Mouse (Mus musculus) heart, embryonic 12.5 days (tissue): ENCODE results near the gene 6330409D20Rik. TPM values are rescaled to one million over a fixed set of nuclear protein-coding genes. Genes with fewer than 3 reads are reported as not detected.

ENCODE experiments used
- ATAC-seq: fragments of 200-750 bp; cut with Nextera tagmentation; 2 replicates; pipeline ENCODE4 v1.8.0; 2017; ENCODE audit warnings: moderate TSS enrichment, moderate library complexity; ENCODE audit not compliant: insufficient number of reproducible peaks, low FRiP score
- H3K27ac ChIP-seq: fragments of 300-500 bp; sonication (generic); 2 replicates; pipeline ENCODE4 v1.5.1; 2016; ENCODE audit warnings: mild to moderate bottlenecking, moderate library complexity; ENCODE audit not compliant: poor library complexity, severe bottlenecking
- H3K27me3 ChIP-seq: fragments of 300-500 bp; sonication (generic); replicated peaks from 2 replicates; pipeline ENCODE4 v1.6.1; 2016; ENCODE audit warnings: mild to moderate bottlenecking, moderate library complexity
- H3K36me3 ChIP-seq: fragments of 300-500 bp; sonication (generic); 2 replicates; pipeline ENCODE4 v1.6.1; 2016; ENCODE audit warnings: mild to moderate bottlenecking, moderate library complexity
- H3K4me1 ChIP-seq: fragments of 300-500 bp; sonication (generic); replicated peaks from 2 replicates; pipeline ENCODE4 v1.6.1; 2016; ENCODE audit warnings: mild to moderate bottlenecking
- H3K4me2 ChIP-seq: fragments of 300-500 bp; sonication (generic); 2 replicates; pipeline ENCODE4 v1.6.1; 2016; ENCODE audit warnings: mild to moderate bottlenecking, moderate library complexity
- H3K4me3 ChIP-seq: fragments of 300-500 bp; sonication (generic); 2 replicates; pipeline ENCODE4 v1.5.1; 2016; ENCODE audit warnings: mild to moderate bottlenecking
- H3K9ac ChIP-seq: fragments of 300-500 bp; sonication (generic); 2 replicates; pipeline ENCODE4 v1.6.1; 2016; ENCODE audit warnings: mild to moderate bottlenecking, moderate library complexity
- H3K9me3 ChIP-seq: fragments of 300-500 bp; sonication (generic); replicated peaks from 2 replicates; pipeline ENCODE4 v1.6.1; 2016; ENCODE audit warnings: mild to moderate bottlenecking, moderate library complexity
- WGBS: fragments of 180-500 bp; shearing (Covaris S2); methylation state at CpG from one replicate; pipeline ENCODE4 v1.1.7; 2016; 5-methylcytosine and 5-hydroxymethylcytosine counted together
- polyA plus RNA-seq: library from polyadenylated mRNA; unstranded; fragments of >200 nt; fragmentation: Nextera tagmentation; extraction: Ambion mirVana; gene quantifications from 2 replicates; pipeline ENCODE4 v1.2.1, GENCODE M21; 2016

The 6330409D20Rik gene
- polyA plus RNA-seq, 1 experiment from 2014 or later: not detected

DNA sequence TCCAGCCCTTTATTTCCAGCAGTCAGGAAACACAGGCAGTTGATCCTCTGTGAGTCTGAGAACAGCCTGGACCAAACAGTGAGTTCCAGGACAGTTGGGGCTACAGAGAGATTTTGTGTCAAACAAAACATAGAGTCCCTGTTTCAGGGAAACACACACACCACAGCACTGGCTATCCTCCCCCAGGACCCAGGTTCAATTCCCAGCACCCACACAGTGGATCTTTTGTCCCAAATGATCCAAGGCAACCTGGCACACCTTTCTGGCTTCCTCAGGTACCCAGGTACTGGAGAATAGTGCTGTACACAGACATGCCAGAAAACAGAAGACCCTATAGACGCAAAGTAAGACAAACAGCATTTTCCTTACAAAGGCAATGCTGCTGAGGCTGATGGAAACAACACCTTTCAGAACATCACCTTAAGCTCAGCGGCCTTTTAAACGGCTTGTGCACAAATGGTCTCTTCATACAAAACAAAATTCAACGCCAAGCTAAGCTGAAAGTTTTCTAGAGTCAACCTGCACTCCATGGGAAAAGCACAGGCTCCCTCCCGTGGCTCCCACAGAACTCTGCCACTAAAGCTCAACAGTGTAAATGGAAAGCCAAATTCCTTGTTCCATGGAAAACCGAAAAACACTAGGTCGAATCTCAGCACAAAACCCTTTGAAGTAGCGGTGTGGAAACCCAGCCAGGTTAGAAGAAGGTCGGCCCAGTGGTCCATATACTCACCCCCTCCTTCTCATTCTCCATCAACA is 29.3 kb downstream of the 6330409D20Rik start:
- 26% methylated on average over 9 of the region's 9 CpGs for WGBS
- no peak for ATAC-seq
- H3K36me3 ChIP-seq: peaks cover 51% of the 10 kb centered on the region
- H3K4me2 ChIP-seq: peak overlapping the region; percentile 80
- no peaks in the 10 kb centered on the region for H3K27me3 ChIP-seq
- H3K27ac ChIP-seq: peak overlapping the region; percentile 94
- no peaks in the 10 kb centered on the region for H3K9me3 ChIP-seq
- H3K9ac ChIP-seq: peak overlapping the region; percentile 77
- peak overlapping the region; percentile 93 for H3K4me3 ChIP-seq
- H3K4me1 ChIP-seq: peaks cover 35% of the 10 kb centered on the region

- H3K4me3 ChIP-seq: no peak overlapping the region
- H3K27ac ChIP-seq: peak overlapping the region; percentile 3; the same call in 1 of the 2 replicates
- no peak for ATAC-seq
- WGBS: 79% methylated on average over 5 of the region's 5 CpGs
- H3K4me2 ChIP-seq: no peak overlapping the region
- peaks cover 62% of the 10 kb centered on the region for H3K36me3 ChIP-seq
- no peak overlapping the region for H3K9ac ChIP-seq
- no peaks in the 10 kb centered on the region for H3K9me3 ChIP-seq
- H3K27me3 ChIP-seq: no peaks in the 10 kb centered on the region
- H3K4me1 ChIP-seq: peaks cover 34% of the 10 kb centered on the region
These were observed 30.4 kb downstream of the 6330409D20Rik start for GRCm38 (mm10) chr2:32710425-32710824.

GRCm38 (mm10) chr2:32709521-32710137 is 31.2 kb downstream of the 6330409D20Rik start:
- no peaks in the 10 kb centered on the region for H3K27me3 ChIP-seq
- peaks cover 70% of the 10 kb centered on the region for H3K36me3 ChIP-seq
- H3K4me1 ChIP-seq: peaks cover 26% of the 10 kb centered on the region
- no peak overlapping the region for H3K4me3 ChIP-seq
- no peak overlapping the region for H3K9ac ChIP-seq
- no peak overlapping the region for H3K27ac ChIP-seq
- H3K4me2 ChIP-seq: no peak overlapping the region
- ATAC-seq: no peak
- H3K9me3 ChIP-seq: no peaks in the 10 kb centered on the region
- 88% methylated on average over 20 of the region's 20 CpGs for WGBS

DNA sequence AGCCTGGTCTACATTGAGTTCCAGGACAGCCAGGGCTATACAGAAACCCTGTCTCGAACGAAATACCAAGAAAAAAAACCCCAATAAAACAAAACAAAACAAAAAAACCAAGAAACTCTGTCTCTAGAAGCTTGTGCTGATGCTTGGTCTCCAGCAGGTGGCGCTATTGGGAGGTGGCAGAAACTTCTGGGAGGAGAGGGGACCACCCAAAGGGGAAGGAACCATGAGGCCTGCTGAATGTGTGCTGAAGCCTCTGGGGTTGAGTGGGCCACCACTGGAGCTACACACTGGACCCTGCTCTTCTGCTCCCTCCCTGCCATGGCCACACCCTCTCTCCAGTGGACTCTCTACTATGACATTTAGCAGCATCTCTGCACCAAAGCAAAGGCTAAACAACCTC is 32.2 kb downstream of the 6330409D20Rik start:
- WGBS: 50% methylated on average over 3 of the region's 3 CpGs
- peaks cover 78% of the 10 kb centered on the region for H3K36me3 ChIP-seq
- no peak overlapping the region for H3K9ac ChIP-seq
- no peak overlapping the region for H3K27ac ChIP-seq
- H3K9me3 ChIP-seq: no peaks in the 10 kb centered on the region
- H3K4me2 ChIP-seq: no peak overlapping the region
- peaks cover 16% of the 10 kb centered on the region for H3K4me1 ChIP-seq
- H3K27me3 ChIP-seq: no peaks in the 10 kb centered on the region
- no peak for ATAC-seq
- H3K4me3 ChIP-seq: no peak overlapping the region

GRCm38 (mm10) chr2:32706971-32707370 is 33.8 kb downstream of the 6330409D20Rik start:
- H3K27me3 ChIP-seq: no peaks in the 10 kb centered on the region
- no peak overlapping the region for H3K4me3 ChIP-seq
- no peaks in the 10 kb centered on the region for H3K9me3 ChIP-seq
- ATAC-seq: no peak
- H3K4me1 ChIP-seq: peaks cover 15% of the 10 kb centered on the region
- WGBS: 86% methylated on average over 6 of the region's 6 CpGs
- no peak overlapping the region for H3K9ac ChIP-seq
- no peak overlapping the region for H3K4me2 ChIP-seq
- H3K27ac ChIP-seq: no peak overlapping the region
- peaks cover 95% of the 10 kb centered on the region for H3K36me3 ChIP-seq

GRCm38 (mm10) chr2:32705018-32705417 is 35.8 kb downstream of the 6330409D20Rik start:
- Histone ChIP-seq H3K27ac (no peak overlapping the region), H3K27me3 (no peaks in the 10 kb centered on the region), H3K4me2 (no peak overlapping the region), H3K36me3 (peaks cover 90% of the 10 kb centered on the region), H3K9me3 (no peaks in the 10 kb centered on the region), H3K4me1 (no peaks in the 10 kb centered on the region; the same call in 1 of the 2 replicates), H3K4me3 (no peak overlapping the region), H3K9ac (no peak overlapping the region)
- 91% methylated on average over 7 of the region's 7 CpGs for WGBS
- ATAC-seq: no peak

- H3K9ac ChIP-seq: no peak within 1 kb of the TSS
- H3K36me3 ChIP-seq: peaks cover 80% of the 10 kb centered on the region
- WGBS: 80% methylated on average over 2 of the region's 2 CpGs
- H3K9me3 ChIP-seq: no peaks in the 10 kb centered on the region
- H3K4me3 ChIP-seq: no peak within 1 kb of the TSS
- H3K4me2 ChIP-seq: no peak within 1 kb of the TSS
- ATAC-seq: no peak
- no peak within 1 kb of the TSS for H3K27ac ChIP-seq
- no peaks in the 10 kb centered on the region; the same call in 1 of the 2 replicates for H3K4me1 ChIP-seq
- H3K27me3 ChIP-seq: no peaks in the 10 kb centered on the region
These were observed 36.8 kb downstream of the 6330409D20Rik start, which contains the start of gene Fpgs for GRCm38 (mm10) chr2:32704021-32704421. Fpgs (minus strand) TSS chr2:32704145.

DNA sequence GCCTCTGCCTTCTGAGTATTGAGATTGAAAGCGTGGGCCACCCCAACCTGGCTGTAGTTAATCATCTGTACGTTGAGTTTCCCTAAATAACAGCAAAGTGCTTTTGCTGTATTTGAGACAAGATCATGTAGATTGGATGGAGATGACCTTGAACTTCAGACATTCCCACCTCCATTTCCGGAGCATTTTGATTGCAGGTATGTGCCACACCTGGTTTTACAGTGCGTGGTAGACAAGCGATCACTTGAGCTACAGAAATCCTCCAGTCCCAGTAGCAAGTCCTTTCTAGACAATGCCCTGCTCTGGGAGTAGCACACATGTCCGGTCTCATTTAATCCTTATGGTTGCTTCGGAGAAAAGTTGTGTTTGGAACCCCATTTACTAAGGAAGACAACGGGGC is 37.8 kb downstream of the 6330409D20Rik start:
- Histone ChIP-seq H3K27ac (no peak overlapping the region), H3K4me1 (no peaks in the 10 kb centered on the region), H3K4me2 (no peak overlapping the region), H3K9ac (no peak overlapping the region), H3K4me3 (no peak overlapping the region), H3K36me3 (peaks cover 70% of the 10 kb centered on the region), H3K9me3 (no peaks in the 10 kb centered on the region), H3K27me3 (no peaks in the 10 kb centered on the region)
- no peak for ATAC-seq
- WGBS: 94% methylated on average over 8 of the region's 8 CpGs

GRCm38 (mm10) chr2:32700966-32701743 is 39.7 kb downstream of the 6330409D20Rik start:
- no peak overlapping the region for H3K27ac ChIP-seq
- no peaks in the 10 kb centered on the region for H3K4me1 ChIP-seq
- H3K27me3 ChIP-seq: no peaks in the 10 kb centered on the region
- no peak overlapping the region for H3K4me2 ChIP-seq
- H3K9me3 ChIP-seq: no peaks in the 10 kb centered on the region
- H3K4me3 ChIP-seq: no peak overlapping the region
- H3K9ac ChIP-seq: no peak overlapping the region
- 82% methylated on average over 14 of the region's 14 CpGs for WGBS
- peaks cover 51% of the 10 kb centered on the region for H3K36me3 ChIP-seq
- ATAC-seq: no peak

DNA sequence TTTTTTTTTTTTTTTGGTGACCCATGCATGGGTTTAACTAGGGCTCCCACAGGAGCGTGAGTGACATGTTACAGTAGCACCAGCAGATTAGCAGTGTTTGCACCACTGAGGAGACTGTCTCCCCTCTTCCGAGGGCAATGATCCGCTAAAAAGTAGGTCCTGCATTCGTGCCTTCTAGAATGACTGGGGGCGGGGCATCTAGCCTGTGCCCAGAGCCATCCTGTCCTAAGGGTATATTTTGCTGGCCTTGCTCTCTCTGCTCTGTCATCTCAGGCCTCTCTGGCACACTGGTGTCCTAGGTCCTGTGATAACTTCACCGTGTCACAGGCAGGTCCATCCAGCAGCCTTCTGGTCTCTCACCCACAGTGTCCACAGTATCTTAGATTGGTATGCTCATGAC is 41.1 kb downstream of the 6330409D20Rik start:
- H3K27me3 ChIP-seq: no peaks in the 10 kb centered on the region
- no peak overlapping the region for H3K4me3 ChIP-seq
- H3K4me1 ChIP-seq: no peaks in the 10 kb centered on the region
- no peak overlapping the region for H3K27ac ChIP-seq
- no peaks in the 10 kb centered on the region for H3K9me3 ChIP-seq
- H3K36me3 ChIP-seq: peaks cover 36% of the 10 kb centered on the region
- H3K4me2 ChIP-seq: no peak overlapping the region
- 79% methylated on average over 6 of the region's 6 CpGs for WGBS
- ATAC-seq: no peak
- H3K9ac ChIP-seq: no peak overlapping the region

DNA sequence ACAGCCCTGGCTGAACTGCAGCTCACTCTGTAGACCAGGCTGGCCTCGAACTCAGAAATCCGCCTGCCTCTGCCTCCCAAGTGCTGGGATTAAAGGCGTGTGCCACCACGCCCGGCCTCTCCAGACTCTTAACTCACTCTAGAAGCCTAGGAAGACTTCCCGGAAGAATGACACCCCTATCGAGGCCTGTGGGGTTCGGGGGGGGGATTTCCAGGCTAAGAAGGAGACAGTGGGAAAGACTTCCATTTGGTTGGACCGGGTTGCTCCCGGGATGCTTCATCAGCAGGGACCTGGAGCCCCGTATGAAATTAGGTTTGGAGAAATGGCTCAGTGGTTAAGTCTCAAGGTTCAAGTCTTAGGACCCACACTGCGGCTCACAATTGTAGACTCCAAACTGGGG is 46.1 kb downstream of the 6330409D20Rik start:
- Histone ChIP-seq H3K27ac (peak overlapping the region; percentile 35; the same call in 1 of the 2 replicates), H3K4me2 (peak overlapping the region; percentile 90), H3K9ac (no peak overlapping the region), H3K9me3 (no peaks in the 10 kb centered on the region), H3K4me3 (peak overlapping the region; percentile 73), H3K36me3 (0 out of 2 replicates have a peak, but pooled peaks cover 3% of the 10 kb centered on the region), H3K27me3 (no peaks in the 10 kb centered on the region), H3K4me1 (peaks cover 14% of the 10 kb centered on the region)
- ATAC-seq: no peak
- 84% methylated on average over 12 of the region's 12 CpGs for WGBS
